Mouse (Mus musculus) ovary, postnatal 10 days (tissue): ENCODE data around the gene Polr2c.
A peak's percentile ranks its signal among the peaks of the same experiment; 100 is the strongest.

Source experiments
- DNase-seq: peaks from one replicate; pipeline ENCODE4 v3.0.0; 2022; ENCODE audit warnings: low spot score

Gene Polr2c

DNA sequence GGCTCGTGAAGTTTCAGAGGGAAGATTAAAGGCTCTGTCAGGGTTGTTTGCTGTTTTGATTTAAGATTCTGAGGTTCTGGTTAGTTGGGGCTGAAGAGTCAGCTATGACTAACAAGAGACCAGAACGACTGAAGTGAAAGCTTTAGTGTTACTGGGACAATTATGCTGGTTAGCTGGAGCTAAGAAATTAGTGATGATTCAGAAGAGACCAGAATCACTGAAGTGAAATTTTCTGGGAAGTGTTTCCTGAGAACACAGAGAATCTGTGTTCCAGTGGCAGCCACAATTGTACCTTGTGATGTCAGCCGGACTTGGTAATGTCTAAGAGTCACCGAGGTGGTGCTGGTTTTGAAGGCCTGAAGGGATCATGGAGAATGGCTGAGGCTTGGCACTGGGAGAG, 23.5 kb downstream of the Polr2c start:
- no peak for DNase-seq

DNA sequence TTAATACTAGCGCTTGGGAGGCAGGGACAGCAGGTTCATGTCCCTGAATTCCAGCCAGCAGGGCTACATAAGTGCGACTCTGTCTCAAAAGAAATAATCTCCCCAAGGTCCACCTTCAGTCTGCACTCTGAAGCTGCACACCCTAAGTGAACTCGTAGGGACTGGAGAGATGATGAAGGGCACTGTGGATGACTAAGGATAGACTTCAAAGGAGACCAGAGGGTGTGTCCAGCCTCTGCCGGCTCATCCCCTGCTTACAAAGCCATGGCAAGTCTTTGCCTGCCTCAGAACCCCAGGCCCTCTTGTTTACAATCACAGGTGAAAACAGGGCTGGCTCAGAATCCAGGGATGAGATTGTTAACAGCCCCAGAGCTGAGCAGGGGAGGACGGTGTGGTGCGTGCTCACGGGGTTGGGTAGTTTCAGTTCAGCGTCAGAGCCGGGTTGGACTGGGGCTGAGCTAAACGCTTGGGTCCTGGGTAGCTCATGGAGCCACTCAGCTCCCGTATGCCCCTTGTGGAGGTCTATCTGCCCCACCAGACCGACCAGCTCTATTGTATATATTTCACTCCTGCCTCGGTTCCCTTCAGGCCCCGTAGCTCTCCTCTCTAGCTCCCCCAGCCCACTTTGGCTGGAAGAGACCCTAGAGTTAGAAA, 31.3 kb downstream of the Polr2c start:
- no peak for DNase-seq

DNA sequence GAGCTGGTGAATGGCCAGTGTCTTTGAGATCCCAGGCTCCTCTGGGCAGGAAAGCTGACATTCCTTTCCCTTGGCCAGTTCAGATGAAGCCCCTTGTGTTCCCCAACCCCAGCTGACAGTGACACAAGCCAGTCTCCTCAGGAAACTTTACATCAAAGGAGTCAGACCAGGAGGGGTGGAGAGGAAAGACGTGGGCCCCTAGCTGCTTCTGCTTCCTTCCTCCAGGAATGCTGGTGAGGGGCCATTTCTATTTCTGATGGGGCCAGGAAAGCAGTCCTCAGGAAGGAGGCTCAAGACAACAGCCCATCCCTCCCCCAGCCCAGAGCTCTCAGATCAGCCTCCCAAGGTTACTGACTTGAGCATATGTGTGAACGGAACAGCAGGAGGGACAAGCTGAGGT, 35.7 kb downstream of the Polr2c start:
- no peak for DNase-seq

DNA sequence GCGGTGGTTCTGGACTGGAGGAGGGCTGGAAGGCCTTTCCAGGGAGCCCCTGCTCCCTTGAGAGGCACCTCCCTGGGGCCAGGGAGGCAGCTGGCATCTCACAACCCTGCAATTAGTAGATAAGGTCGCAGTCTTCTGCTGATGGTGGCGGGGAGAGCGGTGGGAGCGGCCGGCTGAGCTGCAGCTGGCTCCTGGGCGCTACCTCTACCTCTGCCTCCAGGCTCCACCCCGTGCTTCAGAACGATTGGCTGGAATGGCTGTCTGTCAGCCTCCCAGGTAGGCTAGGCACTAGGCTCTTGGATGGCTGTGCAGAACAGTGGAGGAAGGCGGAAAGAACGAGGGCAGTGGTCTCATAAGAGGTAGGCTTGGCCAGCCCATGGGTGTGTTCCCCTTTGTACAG, 42.0 kb downstream of the Polr2c start:
- DNase-seq: no peak

DNA sequence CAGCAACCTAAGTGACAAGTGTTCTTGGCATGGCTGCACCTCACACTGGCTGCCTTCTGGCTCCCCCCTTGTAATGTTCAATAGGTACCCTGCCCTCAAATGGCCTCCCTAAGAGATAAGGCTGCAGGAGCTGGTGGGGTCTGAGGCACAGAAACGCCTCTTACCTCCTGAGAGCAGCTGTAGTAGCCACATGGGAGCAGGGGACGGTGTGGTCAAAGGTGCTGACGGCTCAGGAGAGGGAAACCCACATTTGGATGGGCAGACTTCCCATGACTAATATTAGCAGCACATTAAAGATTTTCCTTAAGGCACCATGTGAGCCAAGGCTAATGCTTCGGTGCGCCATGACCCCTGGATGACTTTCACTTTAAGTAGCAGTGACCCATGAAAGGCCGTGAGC, 43.4 kb downstream of the Polr2c start:
- no peak for DNase-seq

GRCm38 (mm10) chr8:94901031-94901430, 43.8 kb downstream of the Polr2c start:
- no peak for DNase-seq

GRCm38 (mm10) chr8:94903709-94904108, 46.5 kb downstream of the Polr2c start:
- DNase-seq: no peak

DNA sequence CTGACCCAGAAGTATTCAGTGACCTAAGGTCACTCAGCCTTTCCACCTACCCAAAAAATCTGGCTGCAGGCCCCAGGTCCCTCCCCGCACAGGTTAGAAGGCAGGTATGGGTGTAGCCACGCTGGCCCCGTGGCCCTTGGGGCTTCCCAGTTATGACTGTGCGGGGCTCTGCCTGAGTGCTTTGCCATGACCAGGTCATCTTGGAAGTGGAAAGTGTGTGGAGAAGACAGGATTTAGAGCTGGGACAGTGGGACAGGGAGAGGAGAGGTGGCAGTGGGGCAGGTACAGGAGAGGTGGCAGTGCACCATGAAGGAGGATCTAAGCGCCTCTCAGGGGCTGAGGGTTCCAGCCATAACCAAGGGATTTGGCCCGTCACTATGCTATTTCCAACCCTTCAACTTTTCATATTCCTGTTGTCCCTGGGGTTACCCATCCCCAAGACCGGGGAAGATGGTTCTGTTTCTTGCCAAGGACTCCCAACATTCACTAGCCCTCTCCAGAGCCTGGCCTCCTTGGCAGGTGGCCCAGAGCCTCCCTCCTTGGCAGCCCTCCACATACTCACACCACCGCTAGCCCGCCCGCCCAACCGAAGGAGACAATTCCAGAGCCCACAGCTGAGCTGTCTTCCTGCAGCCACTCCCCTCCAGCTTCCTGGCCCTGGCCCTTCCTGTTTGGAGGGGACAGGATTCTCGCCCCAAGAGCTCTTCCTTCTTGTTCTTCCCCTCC, 47.4 kb downstream of the Polr2c start:
- DNase-seq: peak; percentile 75

- no peak for DNase-seq
These were observed 50.5 kb downstream of the Polr2c start for GRCm38 (mm10) chr8:94907591-94908300.

- DNase-seq: no peak
These were observed 51.6 kb downstream of the Polr2c start for GRCm38 (mm10) chr8:94908847-94909246.

GRCm38 (mm10) chr8:94913061-94913660, 55.9 kb downstream of the Polr2c start:
- no peak for DNase-seq

DNA sequence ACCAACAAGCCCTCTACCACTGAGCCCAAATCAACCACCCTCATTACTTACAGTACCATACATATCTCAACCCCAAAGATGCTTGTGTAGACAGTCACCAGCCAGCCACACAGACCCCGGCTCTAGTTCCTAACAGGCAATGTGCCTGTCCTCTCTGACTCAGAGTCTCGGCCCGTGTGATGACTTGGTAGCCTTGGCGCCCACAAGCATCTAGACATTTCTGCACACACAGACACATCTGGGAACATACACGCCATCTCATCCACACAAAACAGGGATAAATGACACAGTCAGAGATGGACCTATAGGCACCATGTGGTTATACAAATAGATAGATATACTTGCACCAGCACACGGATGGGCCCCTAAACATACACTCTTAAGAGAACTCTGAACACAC, 57.0 kb downstream of the Polr2c start:
- no peak for DNase-seq

GRCm38 (mm10) chr8:94914701-94915101, 57.5 kb downstream of the Polr2c start:
- no peak for DNase-seq

DNA sequence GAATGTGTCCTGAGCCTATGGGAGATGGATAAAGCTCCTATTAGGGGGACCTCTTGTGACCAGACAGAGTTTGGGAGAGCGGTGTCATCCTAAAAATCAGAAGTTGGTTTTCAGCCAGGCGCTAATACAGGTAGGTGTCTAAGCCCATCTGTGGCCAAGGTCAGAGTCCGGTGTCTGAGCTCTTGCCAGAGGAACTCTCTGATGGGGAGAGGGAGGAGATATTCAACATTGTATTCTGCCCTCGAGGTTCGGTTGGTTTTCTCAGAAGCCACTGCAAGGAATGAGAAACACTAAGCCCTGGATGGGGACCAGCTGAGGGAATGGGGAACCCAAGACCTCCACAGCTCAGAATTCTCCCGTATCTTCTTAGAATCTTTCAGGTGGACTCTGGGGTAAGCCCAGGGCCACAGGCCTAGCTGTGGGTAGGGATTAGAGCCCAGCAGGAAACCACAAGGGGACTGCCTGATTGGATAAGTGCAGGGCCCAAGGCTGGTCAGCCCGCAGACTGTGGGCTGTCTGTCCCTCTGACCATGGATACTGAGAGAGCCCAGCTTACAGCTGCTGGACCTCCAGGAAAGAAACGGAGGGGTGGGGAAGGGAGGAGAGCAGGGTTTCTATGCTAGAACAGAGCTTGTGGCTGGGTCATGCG, 59.2 kb downstream of the Polr2c start:
- no peak for DNase-seq

- DNase-seq: no peak
These were observed 59.7 kb downstream of the Polr2c start for GRCm38 (mm10) chr8:94916960-94917324.

GRCm38 (mm10) chr8:94917352-94917751, 60.1 kb downstream of the Polr2c start:
- DNase-seq: peak; percentile 89

- DNase-seq: peak; percentile 49
These were observed 60.7 kb downstream of the Polr2c start, which contains the start of gene Ccdc102a for GRCm38 (mm10) chr8:94917851-94918495. Gene Ccdc102a (minus strand): TSS chr8:94918098.

DNA sequence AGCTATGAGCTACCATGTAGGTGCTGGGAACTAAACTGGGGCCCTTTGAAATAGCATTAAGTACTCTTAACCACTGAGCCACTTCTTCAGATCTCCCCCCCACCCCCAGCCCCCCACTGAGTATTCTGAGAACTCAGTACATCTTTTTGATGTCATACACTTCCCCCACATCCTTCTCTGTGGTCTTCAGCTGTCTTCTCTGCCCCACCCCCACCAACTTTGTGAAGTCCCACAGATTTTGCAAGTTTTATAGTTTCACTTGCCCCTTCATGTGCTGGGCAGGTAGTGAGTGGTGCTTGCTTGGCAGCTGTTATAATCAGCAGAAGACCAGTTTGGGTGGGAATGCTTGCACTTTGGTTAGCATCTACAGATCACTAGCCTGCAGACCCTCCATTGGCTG, 62.0 kb downstream of the Polr2c start:
- DNase-seq: no peak

DNA sequence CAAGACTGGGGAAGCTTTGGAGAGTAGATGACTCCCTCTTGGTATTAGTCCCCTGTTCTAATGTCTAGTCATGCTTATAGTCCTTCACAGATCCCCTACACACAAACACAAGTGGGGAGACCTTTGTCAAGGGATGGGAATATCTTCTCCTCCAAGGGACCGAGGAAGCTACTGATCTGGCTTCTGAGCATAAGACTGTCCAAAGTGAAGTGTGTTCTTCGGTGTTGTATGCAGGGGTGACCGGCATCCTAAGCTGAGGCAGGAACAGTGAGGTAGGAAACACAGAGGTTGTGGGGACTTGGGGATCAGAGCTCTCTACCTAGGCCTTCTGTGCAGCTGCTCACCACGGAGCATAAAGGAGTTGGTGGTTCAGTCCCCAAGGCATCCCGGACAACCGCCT, 64.9 kb downstream of the Polr2c start:
- DNase-seq: no peak

DNA sequence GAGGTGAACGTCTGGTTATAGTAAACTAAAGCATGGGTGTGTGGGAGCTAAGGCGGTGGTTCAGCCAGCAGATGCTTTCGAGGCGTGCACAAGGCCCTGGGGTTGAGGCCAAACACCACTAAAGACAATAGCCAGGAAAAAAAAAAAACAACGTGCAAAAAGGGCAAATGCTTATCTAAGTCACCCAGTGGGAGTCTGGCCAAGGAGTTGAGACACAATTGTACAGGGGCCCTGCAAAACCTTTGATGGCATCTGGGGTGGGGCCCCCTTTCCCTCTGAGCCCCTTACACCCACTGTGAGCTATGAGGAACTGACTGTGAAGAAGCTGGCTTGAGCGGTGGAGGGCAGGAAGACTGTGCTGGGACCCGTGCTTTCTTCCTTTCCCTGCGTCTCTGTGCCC, 65.4 kb downstream of the Polr2c start:
- no peak for DNase-seq
